Mouse (Mus musculus) cortical plate, adult 2 months (tissue): Measurements from ENCODE around the gene Agtpbp1.

Experiments used
- CTCF ChIP-seq: fragments of 200-500 bp; IDR thresholded peaks from 2 replicates; pipeline ENCODE4 v1.5.1; 2011; ENCODE audit warnings: mild to moderate bottlenecking, control low read depth, low read length; ENCODE audit not compliant: insufficient read depth; ENCODE audit errors: extremely low read depth
- POLR2A ChIP-seq: fragments of 200-500 bp; IDR thresholded peaks from 2 replicates; pipeline ENCODE4 v1.6.1; 2011; ENCODE audit warnings: mild to moderate bottlenecking, low read length, control low read depth; ENCODE audit not compliant: insufficient read depth; ENCODE audit errors: extremely low read depth

DNA sequence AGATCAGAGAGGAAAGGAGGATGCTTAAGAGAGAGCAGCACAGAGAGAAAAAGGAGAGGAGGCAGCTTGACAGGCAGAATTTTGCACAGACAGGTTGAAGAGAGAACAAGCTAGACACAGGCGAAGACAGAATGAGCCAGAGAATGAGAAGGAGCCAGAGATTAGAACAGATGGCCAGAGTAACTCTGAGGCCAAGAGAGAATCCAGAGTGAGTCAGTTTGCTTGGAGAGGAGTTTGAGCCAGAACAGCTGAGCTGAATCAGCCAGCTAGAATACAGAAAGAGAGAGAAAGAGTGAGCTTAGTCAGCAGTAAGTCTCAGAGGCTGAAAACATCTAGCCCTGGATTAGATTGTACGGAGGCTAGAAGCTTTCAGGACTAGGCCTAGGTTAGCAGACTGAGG, 12.5 kb downstream of the Agtpbp1 start:
- TF ChIP-seq CTCF, result no peak
- no peak for TF ChIP-seq POLR2A
